Mouse (Mus musculus) hindbrain, embryonic 11.5 days (tissue): ENCODE measurements around the gene Znrf3. TPM values are rescaled to one million over a fixed set of nuclear protein-coding genes. Genes with fewer than 3 reads are reported as not detected.

ENCODE experiments used
- ATAC-seq: fragments of 200-750 bp; cut with Nextera tagmentation; 2 replicates; pipeline ENCODE4 v1.8.0; 2017; ENCODE audit warnings: mild to moderate bottlenecking, moderate TSS enrichment, moderate library complexity; ENCODE audit not compliant: low FRiP score
- DNase-seq: peaks from one replicate; pipeline ENCODE4 v3.0.0-alpha.2; 2015; ENCODE audit warnings: low spot score
- H3K27ac ChIP-seq: fragments of 300-500 bp; sonication (generic); 2 replicates; pipeline ENCODE4 v1.5.1; 2014; ENCODE audit warnings: mild to moderate bottlenecking, low read depth, low read length
- H3K27me3 ChIP-seq: fragments of 300-500 bp; sonication (generic); 2 replicates; pipeline ENCODE4 v1.6.1; 2014; ENCODE audit warnings: mild to moderate bottlenecking, low read length, moderate library complexity, mixed read lengths; ENCODE audit not compliant: control insufficient read depth, insufficient read depth
- H3K36me3 ChIP-seq: fragments of 300-500 bp; sonication (generic); 2 replicates; pipeline ENCODE4 v1.6.1; 2014; ENCODE audit warnings: mild to moderate bottlenecking, low read length, moderate library complexity, mixed read lengths; ENCODE audit not compliant: control insufficient read depth, insufficient read depth
- H3K4me1 ChIP-seq: fragments of 300-500 bp; sonication (generic); replicated peaks from 2 replicates; pipeline ENCODE4 v1.6.1; 2014; ENCODE audit warnings: low read length, mixed read lengths; ENCODE audit not compliant: control insufficient read depth, insufficient read depth
- H3K4me2 ChIP-seq: fragments of 300-500 bp; sonication (generic); replicated peaks from 2 replicates; pipeline ENCODE4 v1.6.1; 2014; ENCODE audit warnings: mild to moderate bottlenecking, low read depth, low read length
- H3K4me3 ChIP-seq: fragments of 300-500 bp; sonication (generic); 2 replicates; pipeline ENCODE4 v1.5.1; 2014; ENCODE audit warnings: low read depth, low read length
- H3K9ac ChIP-seq: fragments of 300-500 bp; sonication (generic); 2 replicates; pipeline ENCODE4 v1.6.1; 2014; ENCODE audit warnings: low read depth, low read length
- H3K9me3 ChIP-seq: fragments of 300-500 bp; sonication (generic); 2 replicates; pipeline ENCODE4 v1.6.1; 2016; ENCODE audit warnings: low read length; ENCODE audit not compliant: control insufficient read depth
- WGBS: fragments of 180-500 bp; shearing (Covaris S2); extraction: QIAGEN DNeasy Blood & Tissue Kit; methylation state at CpG from one replicate; pipeline ENCODE4 v1.1.7; 2014; 5-methylcytosine and 5-hydroxymethylcytosine counted together
- polyA plus RNA-seq: library from polyadenylated mRNA; unstranded; fragments of >200 nt; fragmentation: Nextera tagmentation; extraction: Ambion mirVana; gene quantifications from 2 replicates; pipeline ENCODE4 v1.2.1, GENCODE M21; 2014

The Znrf3 gene
- polyA plus RNA-seq, 1 experiment from 2014 or later: 11.5 TPM

DNA sequence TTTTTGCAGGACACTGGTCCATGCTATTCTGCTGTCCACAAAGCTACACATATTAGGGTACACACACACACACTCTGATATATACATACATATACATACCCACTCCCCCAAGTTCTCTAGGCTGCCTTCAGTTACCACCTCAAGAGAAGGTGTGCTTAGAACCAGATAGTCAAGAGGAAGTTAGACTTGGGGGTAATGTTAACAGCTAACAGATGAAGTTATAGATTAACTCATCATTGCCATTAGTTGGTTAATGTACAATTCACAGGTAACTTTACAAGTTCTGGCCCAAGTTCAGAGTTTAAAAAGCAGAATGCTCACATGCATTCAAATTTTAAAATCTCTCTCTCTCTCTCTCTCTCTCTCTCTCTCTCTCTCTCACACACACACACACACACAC lies 138.6 kb downstream of the Znrf3 start:
- ATAC-seq (no peak), DNase-seq (no peak)
- no peaks in the 10 kb centered on the region for H3K27me3 ChIP-seq
- no peak overlapping the region for H3K4me3 ChIP-seq
- H3K36me3 ChIP-seq: no peaks in the 10 kb centered on the region
- H3K27ac ChIP-seq: no peak overlapping the region
- H3K4me2 ChIP-seq: no peak overlapping the region
- H3K9ac ChIP-seq: no peak overlapping the region
- H3K4me1 ChIP-seq: no peaks in the 10 kb centered on the region
- H3K9me3 ChIP-seq: no peaks in the 10 kb centered on the region

DNA sequence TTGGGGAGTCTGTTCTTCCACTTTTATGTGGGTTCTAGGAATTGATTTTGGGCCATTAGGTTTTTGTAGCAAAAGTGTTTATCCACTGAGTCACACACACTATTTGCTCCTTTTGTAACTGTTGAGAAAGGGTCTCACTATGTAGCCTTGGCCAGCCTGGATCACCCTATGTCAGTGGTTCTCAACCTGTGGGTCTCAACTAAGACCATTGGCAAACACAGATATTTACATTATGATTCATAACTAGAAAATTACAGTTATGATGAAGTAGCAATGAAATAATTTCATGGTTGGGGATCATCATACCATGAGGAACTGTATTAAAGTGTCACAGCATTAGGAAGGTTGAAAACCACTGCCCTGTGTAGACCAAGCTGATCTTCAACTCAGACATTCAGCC lies 140.1 kb downstream of the Znrf3 start:
- no peaks in the 10 kb centered on the region for H3K4me1 ChIP-seq
- DNase-seq: no peak
- H3K4me2 ChIP-seq: no peak overlapping the region
- no peak overlapping the region for H3K9ac ChIP-seq
- no peaks in the 10 kb centered on the region for H3K27me3 ChIP-seq
- H3K4me3 ChIP-seq: no peak overlapping the region
- H3K27ac ChIP-seq: no peak overlapping the region
- ATAC-seq: no peak
- H3K36me3 ChIP-seq: no peaks in the 10 kb centered on the region
- H3K9me3 ChIP-seq: no peaks in the 10 kb centered on the region

DNA sequence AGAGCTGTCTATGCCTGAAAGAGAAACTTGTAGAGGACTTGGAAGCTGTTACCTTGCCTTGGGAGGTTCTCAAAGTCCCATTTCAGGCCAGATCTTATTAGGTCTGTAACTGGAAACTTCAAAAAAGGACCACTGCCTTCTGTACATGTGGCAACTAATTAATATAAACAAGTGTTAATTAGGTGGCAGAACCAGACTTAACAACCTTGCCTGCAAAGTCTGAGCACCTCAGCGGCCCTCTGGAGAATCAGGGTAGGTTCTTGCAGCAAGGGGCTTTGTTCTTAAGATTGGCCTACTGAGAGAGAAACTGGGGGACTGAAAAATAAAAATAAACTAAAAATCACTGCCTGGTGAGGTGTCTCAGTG lies 146.7 kb downstream of the Znrf3 start:
- Histone ChIP-seq H3K36me3 (no peaks in the 10 kb centered on the region), H3K4me1 (no peaks in the 10 kb centered on the region), H3K27me3 (no peaks in the 10 kb centered on the region), H3K9me3 (no peaks in the 10 kb centered on the region), H3K4me2 (no peak overlapping the region), H3K27ac (no peak overlapping the region), H3K4me3 (no peak overlapping the region), H3K9ac (no peak overlapping the region)
- ATAC-seq (no peak), DNase-seq (no peak)
- WGBS: 54% methylated on average over 1 of the region's 1 CpGs

DNA sequence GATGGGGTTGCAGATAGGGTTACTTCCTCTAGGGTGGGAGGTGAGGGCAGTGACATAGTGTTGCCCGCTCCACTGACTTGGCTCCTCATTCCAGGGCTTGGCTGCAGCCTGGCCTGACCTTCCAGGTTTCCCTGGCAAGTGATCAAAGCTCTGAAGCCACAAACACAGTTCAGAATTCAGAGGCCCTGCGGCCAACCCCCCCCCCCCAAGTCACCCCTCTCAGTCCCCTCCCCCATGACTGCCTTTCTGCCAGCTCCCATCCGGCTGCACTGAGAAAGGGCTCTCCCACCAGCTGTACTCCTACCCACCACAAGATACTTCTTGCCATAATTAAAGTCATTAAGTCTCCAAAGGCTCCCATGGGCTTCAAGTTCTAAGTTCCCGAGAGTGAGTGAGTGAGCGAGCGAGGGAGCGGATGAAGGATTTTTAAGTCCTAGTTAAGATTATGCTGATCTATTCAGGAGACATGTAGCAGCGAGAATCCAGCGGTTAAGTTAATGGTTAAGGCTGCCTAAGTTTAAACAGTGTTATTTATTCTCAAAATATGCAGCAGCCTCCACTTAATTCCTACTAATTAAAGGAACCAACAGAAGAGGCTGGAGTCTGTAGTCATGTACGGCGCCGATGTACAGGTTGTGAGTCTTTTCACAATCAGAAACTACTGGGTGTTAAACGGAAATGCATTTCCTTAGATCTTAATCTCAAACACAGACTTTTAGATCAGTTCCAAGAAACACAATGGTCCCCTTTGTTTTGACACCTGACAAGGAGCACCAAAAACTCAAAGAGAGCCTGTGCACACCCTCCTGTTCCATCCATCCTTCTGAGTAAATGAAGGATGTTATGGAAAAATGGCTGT lies 147.3 kb downstream of the Znrf3 start:
- no peak for ATAC-seq
- H3K4me1 ChIP-seq: no peaks in the 10 kb centered on the region
- peak; percentile 34 for DNase-seq
- 43% methylated on average over 12 of the region's 13 CpGs for WGBS
- H3K27me3 ChIP-seq: no peaks in the 10 kb centered on the region
- no peaks in the 10 kb centered on the region for H3K36me3 ChIP-seq
- no peak overlapping the region for H3K27ac ChIP-seq
- H3K9me3 ChIP-seq: no peaks in the 10 kb centered on the region
- no peak overlapping the region for H3K4me2 ChIP-seq
- H3K9ac ChIP-seq: no peak overlapping the region
- H3K4me3 ChIP-seq: no peak overlapping the region

DNA sequence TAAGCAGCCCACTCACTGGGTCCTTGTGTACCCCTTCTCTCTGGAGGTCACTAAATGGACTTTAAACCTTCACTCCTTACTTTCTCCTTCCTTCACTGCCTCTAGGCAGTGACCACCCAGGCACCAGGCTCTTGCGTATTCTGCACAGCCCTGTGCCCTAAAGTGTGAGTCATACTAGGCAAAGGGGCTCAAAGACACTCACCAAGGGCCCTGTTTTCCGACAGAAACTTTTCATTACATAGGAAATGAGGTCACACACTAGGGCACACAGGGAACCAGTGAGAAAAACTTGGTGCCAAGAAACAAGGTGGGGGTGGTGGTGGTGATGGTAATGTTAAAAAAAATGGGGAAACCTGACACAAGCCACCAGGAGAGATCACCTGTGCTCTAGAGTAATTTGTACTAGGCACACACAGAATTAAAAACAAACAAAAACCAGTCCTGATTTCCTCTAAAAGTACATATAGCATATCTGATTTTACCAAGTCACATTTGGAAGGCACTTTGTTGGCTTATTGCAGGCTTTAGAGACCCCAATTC lies 148.0 kb downstream of the Znrf3 start:
- H3K4me2 ChIP-seq: no peak overlapping the region
- no peak for ATAC-seq
- DNase-seq: no peak
- H3K4me3 ChIP-seq: no peak overlapping the region
- 53% methylated on average over 2 of the region's 2 CpGs for WGBS
- no peak overlapping the region for H3K9ac ChIP-seq
- H3K9me3 ChIP-seq: no peaks in the 10 kb centered on the region
- H3K27me3 ChIP-seq: no peaks in the 10 kb centered on the region
- no peaks in the 10 kb centered on the region for H3K36me3 ChIP-seq
- no peaks in the 10 kb centered on the region for H3K4me1 ChIP-seq
- no peak overlapping the region for H3K27ac ChIP-seq

DNA sequence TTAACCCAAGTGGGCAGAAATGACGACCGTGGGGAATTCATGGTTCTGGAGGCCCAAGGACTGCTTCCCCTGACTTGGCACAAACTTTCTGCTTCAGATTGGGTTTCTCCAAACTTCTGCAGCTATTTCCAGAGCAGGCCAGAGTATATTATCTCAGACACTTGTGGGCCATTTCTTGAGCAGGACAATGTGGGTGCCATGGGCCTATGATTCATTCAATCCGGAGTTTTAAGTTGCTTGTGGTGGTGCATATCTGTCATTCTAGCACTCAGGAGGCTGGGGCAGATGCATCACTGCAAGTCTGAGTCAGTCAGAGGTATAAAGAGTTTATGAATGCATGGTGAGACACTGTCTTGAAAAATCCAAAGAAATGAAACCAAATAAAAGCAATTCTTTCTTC lies 149.8 kb downstream of the Znrf3 start:
- 85% methylated on average over 3 of the region's 3 CpGs for WGBS
- H3K4me3 ChIP-seq: no peak overlapping the region
- ATAC-seq: no peak
- no peaks in the 10 kb centered on the region for H3K36me3 ChIP-seq
- no peak overlapping the region for H3K9ac ChIP-seq
- no peaks in the 10 kb centered on the region for H3K27me3 ChIP-seq
- no peaks in the 10 kb centered on the region for H3K9me3 ChIP-seq
- no peaks in the 10 kb centered on the region for H3K4me1 ChIP-seq
- DNase-seq: no peak
- H3K27ac ChIP-seq: no peak overlapping the region
- H3K4me2 ChIP-seq: no peak overlapping the region

DNA sequence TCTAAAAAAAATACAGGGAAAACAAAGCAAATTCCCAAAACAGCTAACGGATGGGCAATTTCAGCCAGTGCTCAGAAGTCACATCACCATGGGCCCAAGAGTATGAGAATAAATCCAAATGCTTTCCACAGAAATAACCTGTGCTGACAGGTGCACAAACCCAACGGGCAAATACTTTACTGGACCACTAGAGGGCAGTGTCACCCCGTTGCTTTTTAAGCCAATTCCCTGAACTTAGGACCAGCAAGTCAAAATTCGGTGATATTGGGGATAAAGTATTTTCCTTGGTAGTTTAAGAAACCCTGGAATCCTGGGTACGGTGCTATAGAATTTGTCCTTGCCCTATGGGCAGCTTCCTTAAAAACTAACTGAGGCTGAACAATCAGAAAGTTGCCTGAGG lies 154.0 kb downstream of the Znrf3 start:
- no peaks in the 10 kb centered on the region for H3K36me3 ChIP-seq
- H3K27me3 ChIP-seq: no peaks in the 10 kb centered on the region
- ATAC-seq (no peak), DNase-seq (peak; percentile 80)
- no peaks in the 10 kb centered on the region for H3K9me3 ChIP-seq
- WGBS: 24% methylated on average over 5 of the region's 5 CpGs
- H3K4me3 ChIP-seq: no peak overlapping the region
- H3K9ac ChIP-seq: no peak overlapping the region
- no peaks in the 10 kb centered on the region for H3K4me1 ChIP-seq
- no peak overlapping the region for H3K4me2 ChIP-seq
- no peak overlapping the region for H3K27ac ChIP-seq

DNA sequence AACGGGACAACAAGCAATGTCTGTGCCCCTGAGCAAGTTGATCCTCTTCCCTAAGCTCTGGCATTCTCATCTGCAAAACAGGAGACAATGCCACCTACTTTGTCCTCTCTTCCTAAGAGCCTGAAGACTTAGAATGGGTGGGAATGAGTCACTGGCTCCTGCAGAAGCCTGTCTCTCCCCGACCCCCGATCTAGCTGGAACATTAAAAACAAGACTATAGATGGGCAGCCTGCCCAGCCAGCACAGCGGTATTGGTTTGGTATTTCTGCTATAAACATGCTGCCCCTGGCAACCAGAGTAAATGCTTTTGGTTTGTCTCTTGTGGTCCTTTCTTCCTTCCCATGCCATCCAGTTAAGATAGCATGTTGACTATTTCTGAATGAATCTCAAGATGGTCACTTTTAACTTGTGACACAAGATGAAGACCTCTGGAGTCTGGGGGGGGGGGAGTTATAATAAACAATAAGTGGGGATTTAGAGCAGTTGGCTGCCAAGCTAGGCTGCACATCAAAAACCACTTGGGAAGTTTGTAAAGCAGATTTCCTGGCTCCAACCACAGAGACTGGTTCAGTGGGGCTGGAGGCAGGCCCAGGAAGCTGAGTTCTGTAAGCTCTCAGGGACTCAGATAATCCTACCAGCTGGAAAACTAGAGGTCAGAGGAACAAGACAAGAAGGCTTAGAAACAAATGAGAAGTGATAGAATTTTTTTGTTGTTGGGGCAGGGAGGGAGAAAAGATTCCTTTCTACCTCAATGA lies 154.6 kb downstream of the Znrf3 start:
- Histone ChIP-seq H3K9ac (no peak overlapping the region), H3K4me3 (no peak overlapping the region), H3K36me3 (no peaks in the 10 kb centered on the region), H3K4me1 (no peaks in the 10 kb centered on the region), H3K27ac (no peak overlapping the region), H3K9me3 (no peaks in the 10 kb centered on the region), H3K4me2 (no peak overlapping the region), H3K27me3 (no peaks in the 10 kb centered on the region)
- ATAC-seq (no peak), DNase-seq (no peak)
- WGBS: 90% methylated on average over 4 of the region's 4 CpGs

DNA sequence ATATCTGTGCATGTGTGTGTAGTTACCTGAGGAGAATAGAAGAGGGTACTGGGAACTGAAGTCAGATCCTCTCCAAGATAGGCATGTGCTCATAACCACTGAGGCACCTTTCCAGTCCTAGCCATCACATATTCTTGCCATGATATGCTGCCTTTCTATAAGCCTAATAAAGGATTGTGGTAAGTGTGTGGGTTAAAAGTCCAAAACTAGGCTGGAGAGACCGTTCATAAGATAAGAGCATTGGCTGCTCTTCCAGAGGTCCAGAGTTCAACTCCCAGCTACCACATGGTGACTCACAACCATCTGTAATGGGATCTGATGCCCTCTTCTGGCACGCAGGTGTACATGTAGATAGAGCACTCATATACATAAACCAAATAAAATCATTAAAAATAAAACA lies 160.7 kb downstream of the Znrf3 start:
- Histone ChIP-seq H3K27ac (no peak overlapping the region), H3K4me2 (no peak overlapping the region), H3K9ac (no peak overlapping the region), H3K36me3 (no peaks in the 10 kb centered on the region), H3K9me3 (no peaks in the 10 kb centered on the region), H3K27me3 (no peaks in the 10 kb centered on the region), H3K4me1 (no peaks in the 10 kb centered on the region), H3K4me3 (no peak overlapping the region)
- WGBS: 87% methylated on average over 2 of the region's 2 CpGs
- DNase-seq (no peak), ATAC-seq (no peak)
